Mouse (Mus musculus) erythroblast, embryonic 14.5 days (primary cell): ENCODE measurements around the gene Aldh3b3. TPM values are rescaled to one million over a fixed set of nuclear protein-coding genes. Genes with fewer than 3 reads are reported as not detected.

ENCODE experiments used
- H3K27me3 ChIP-seq: 2 replicates; pipeline ENCODE4 v1.6.1; 2012; ENCODE audit warnings: inconsistent platforms; ENCODE audit not compliant: control insufficient read depth
- H3K36me3 ChIP-seq: 2 replicates; pipeline ENCODE4 v1.6.1; 2012; ENCODE audit warnings: mild to moderate bottlenecking, inconsistent platforms; ENCODE audit not compliant: control insufficient read depth
- H3K4me1 ChIP-seq: 2 replicates; pipeline ENCODE4 v1.6.1; 2012; ENCODE audit warnings: inconsistent platforms; ENCODE audit not compliant: control insufficient read depth
- H3K4me3 ChIP-seq: replicated peaks from 2 replicates; pipeline ENCODE3; 2012; ENCODE audit warnings: moderate library complexity, mild to moderate bottlenecking, inconsistent platforms
- H3K9me3 ChIP-seq: 2 replicates; pipeline ENCODE4 v1.6.1; 2012; ENCODE audit warnings: low read length, inconsistent platforms, mixed read lengths; ENCODE audit not compliant: control insufficient read depth
- GATA1 ChIP-seq: IDR thresholded peaks from 2 replicates; pipeline ENCODE4 v1.6.1; 2012; ENCODE audit warnings: low read length, inconsistent platforms, mixed read lengths
- TAL1 ChIP-seq: IDR thresholded peaks from 3 replicates; pipeline ENCODE4 v1.6.1; 2012; ENCODE audit warnings: low read length, inconsistent platforms, mixed read lengths
- polyA plus RNA-seq: library from polyadenylated mRNA; stranded (reverse); fragments of >175 nt; gene quantifications from 2 replicates; pipeline ENCODE4 v1.2.3, GENCODE M21; 2012

The Aldh3b3 gene
- 0.01 TPM in 1 of 2 replicates, not detected in the other for polyA plus RNA-seq

DNA sequence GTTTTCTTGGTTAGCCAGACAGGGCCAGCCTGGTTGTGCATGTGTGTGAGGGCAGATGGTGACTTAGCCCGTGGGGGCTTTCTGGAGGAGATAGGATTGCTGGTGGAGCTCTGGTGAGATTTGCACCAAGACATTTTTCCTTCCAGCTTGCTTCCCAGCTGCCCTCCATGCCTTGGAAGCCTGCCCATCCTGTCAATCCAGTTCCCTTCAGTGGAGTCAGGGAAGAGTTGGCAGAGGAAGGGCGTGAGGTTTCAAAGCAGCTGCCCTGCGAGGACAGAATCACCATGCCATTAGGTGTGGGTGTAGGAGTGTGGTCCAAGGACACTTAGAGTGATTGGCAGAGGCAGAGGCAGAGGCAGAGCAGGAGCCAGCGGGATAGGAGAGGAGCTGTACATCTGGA, at the start of gene Aldh3b3:
Aldh3b3 (plus strand) TSS at position 176 of the 400 bp plus-strand sequence.
- Histone ChIP-seq H3K36me3 (no peaks in the 10 kb centered on the region), H3K9me3 (no peaks in the 10 kb centered on the region), H3K27me3 (peaks cover 3% of the 10 kb centered on the region), H3K4me1 (no peaks in the 10 kb centered on the region), H3K4me3 (no peak within 1 kb of the TSS)
- TF ChIP-seq TAL1 (no peak), GATA1 (no peak)

DNA sequence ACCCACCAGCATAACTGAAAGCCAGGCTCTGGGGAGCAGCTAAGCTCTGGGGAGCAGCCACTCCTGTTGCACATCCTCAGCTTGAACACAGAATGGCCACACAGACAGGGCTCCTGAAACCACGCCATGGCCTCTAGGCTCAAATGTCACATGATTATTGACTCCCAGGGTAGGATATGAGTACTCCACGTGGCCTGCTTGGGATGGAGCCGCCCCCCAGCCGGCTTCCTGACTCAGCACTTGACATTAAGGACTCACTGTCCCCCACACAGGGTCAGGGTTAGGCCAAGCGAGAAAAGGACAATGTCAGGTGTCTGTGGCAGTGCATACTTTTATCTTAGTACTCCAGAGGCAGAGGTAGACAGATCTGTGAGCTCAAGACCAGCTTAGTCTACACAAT, 48.2 kb upstream of the Aldh3b3 start:
- H3K4me3 ChIP-seq = no peak overlapping the region
- no peaks in the 10 kb centered on the region for H3K27me3 ChIP-seq
- no peaks in the 10 kb centered on the region for H3K9me3 ChIP-seq
- peaks cover 63% of the 10 kb centered on the region for H3K4me1 ChIP-seq
- TF ChIP-seq GATA1 = no peak
- no peak for TF ChIP-seq TAL1
- peaks cover 44% of the 10 kb centered on the region for H3K36me3 ChIP-seq

DNA sequence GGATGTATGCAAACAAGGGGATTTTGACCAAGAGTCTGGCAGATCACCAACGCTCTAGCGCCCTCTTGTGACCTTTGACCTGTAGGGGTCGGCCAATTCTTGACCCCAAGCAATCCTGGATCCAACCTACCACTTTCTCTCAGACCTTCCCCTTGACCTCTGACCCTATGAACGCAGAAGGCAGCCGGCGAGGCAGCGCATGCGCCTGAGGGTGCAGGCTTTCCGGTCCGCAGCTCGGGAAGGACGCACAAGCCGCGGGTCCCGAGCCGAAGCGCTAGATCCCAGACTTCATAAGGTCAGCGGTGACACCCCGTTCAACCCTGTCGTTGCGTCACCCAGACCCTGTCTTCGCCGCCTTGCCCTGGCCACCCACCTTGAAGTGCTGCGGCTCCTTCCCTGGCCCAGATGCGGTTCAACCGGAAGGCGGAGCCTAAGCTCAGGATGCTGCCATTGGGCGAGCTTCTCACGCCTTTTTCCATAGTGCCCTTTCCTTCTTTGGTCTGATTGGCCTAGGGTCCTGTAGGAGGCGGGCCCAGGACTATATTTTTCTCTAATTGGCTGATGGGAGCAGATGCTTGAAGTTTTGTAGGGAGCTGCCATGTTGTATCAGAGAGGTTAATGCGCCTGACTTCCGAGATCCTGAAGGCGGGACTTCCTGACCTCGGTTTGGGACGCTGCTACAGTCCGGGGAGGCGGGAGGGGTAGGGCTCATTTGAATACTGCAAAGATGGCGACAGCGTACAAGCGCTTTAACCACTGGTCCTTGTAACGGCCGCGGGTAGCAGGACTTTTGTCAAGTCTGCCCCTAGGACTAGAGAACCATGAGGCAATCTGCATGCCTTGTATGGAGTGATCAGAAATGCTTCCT, 45.9 kb upstream of the Aldh3b3 start, which contains the start of gene Ndufs8:
Ndufs8 (minus strand) TSS at position 438 of the 868 bp plus-strand sequence.
- TF ChIP-seq TAL1 = no peak
- no peak for TF ChIP-seq GATA1
- Histone ChIP-seq H3K36me3 (peaks cover 41% of the 10 kb centered on the region), H3K27me3 (no peaks in the 10 kb centered on the region), H3K4me1 (peaks cover 41% of the 10 kb centered on the region), H3K4me3 (peak within 1 kb of the TSS; percentile 76), H3K9me3 (no peaks in the 10 kb centered on the region)

DNA sequence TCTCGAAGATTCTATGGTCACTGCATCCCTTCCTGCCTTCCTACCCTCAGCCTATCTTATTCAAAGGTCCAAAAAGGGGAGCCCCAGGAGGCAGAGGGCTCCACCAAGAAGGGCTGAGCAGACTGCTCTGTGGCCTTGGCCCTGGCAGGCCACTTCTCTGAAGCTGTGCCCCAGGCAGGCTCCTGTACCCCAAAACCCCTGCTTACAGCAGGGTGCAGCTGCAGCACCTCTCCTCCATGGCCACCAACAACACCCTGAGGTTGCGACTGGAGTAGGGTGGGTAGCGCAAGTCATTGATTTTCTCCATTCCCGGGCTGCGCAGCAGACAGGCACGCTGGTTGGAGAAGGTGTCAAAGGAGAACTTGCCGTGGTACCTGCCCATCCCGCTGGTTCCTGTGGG, 44.8 kb upstream of the Aldh3b3 start:
- peak overlapping the region; percentile 76 for H3K4me3 ChIP-seq
- TF ChIP-seq TAL1 (no peak), GATA1 (no peak)
- H3K4me1 ChIP-seq = peaks cover 37% of the 10 kb centered on the region
- no peaks in the 10 kb centered on the region for H3K27me3 ChIP-seq
- H3K9me3 ChIP-seq = no peaks in the 10 kb centered on the region
- H3K36me3 ChIP-seq = peaks cover 30% of the 10 kb centered on the region

DNA sequence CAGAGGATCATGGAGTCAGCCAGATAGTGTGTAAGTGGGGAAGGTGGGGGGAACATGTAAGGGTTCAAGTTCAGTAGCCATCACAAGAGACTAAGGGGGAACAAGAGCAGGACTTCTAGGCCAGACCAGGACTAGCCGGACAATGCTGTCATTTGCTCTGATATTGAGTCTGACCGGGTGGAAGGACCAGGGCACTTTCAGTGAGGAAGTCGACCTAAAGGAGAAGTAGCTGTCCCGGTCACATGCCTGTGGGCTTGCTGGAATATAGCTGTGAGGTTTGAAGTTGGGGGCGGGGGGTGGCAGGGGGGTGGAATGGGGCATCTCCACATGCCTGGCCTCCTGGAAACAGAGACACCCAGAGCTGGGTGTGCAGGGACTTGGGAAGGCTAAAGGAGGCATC, 43.9 kb upstream of the Aldh3b3 start:
- TF ChIP-seq GATA1 = no peak
- no peak for TF ChIP-seq TAL1
- Histone ChIP-seq H3K27me3 (no peaks in the 10 kb centered on the region), H3K4me3 (no peak overlapping the region), H3K36me3 (peaks cover 22% of the 10 kb centered on the region), H3K4me1 (peaks cover 37% of the 10 kb centered on the region), H3K9me3 (no peaks in the 10 kb centered on the region)

DNA sequence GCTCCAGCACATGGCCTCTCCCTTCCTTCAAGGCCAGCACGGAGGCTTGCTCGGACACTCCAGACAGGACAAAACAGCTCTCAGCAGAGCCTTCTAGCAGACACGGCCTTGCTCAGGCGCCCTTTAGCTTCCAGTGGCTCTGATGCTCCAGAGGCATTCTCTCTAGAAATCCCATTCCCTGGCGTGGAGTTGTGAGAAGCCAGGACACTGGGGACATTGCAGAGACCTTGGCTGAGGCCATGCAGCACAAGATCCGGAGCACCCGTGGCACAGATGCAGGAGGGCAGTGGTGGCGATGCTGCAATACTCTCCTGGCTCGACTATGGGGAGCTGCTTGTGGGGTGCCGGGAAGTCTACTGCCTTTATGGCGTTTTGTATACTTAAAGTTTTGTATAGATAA, 41.7 kb upstream of the Aldh3b3 start:
- Histone ChIP-seq H3K4me3 (no peak overlapping the region), H3K27me3 (no peaks in the 10 kb centered on the region), H3K36me3 (no peaks in the 10 kb centered on the region), H3K4me1 (peaks cover 30% of the 10 kb centered on the region), H3K9me3 (no peaks in the 10 kb centered on the region)
- TF ChIP-seq GATA1 (no peak), TAL1 (no peak)

DNA sequence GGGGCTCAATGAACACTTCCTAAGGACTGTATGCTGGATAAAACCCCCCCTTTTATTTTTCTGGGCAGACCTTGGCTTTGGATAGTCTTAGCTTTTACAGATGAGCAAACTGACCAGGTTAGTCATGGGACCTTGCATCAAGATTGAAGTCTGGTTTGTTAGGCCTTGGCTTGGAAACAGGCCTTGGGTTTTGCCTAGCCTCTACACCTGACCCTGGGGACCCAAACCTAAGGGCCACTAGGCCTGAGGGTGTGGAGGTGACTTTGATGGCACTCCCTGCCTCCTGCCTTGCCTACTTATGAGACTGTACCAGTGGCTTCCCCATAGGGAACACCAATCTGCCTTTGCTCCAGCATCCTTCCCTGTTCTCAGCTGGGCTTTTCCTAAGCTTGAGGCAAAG, 38.5 kb upstream of the Aldh3b3 start:
- Histone ChIP-seq H3K9me3 (no peaks in the 10 kb centered on the region), H3K4me1 (peaks cover 9% of the 10 kb centered on the region), H3K27me3 (no peaks in the 10 kb centered on the region), H3K36me3 (no peaks in the 10 kb centered on the region), H3K4me3 (no peak overlapping the region)
- TF ChIP-seq TAL1 (no peak), GATA1 (no peak)

DNA sequence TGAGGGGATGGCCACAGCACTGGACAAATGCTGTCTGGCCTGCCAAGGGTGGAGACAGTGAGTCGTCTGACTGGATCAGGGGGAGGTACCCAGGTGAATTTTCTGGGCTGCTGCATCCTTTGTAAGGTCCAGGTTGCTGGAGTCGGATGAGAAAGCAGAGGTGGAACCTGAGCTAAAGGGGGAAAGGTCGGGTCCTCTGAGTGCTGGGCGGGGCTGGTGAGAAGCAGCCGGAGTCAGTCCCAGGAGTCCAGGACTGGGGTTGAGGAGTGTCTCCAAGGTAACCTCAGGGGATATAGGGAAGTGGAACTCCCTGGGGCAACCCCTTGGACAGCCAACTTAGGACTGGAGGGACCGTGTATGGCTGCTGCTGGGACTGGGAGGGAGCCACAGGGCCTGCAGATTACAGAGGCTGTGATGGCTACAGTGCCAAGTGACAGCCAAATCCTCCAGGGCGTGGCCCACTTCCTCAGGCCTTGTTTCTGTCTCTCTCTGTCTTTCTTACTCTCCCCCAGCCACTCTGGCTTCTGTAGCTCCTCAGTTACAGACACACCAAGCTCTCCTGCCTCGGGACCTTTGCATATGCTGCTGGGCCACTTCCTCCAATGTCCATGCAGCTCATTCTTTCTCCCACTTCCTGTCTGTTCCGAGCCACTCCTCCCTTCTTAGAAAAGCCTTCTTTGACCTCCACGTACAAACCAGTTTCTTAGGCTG, 35.6 kb upstream of the Aldh3b3 start:
- Histone ChIP-seq H3K4me3 (no peak overlapping the region), H3K27me3 (no peaks in the 10 kb centered on the region), H3K4me1 (peaks cover 11% of the 10 kb centered on the region), H3K36me3 (no peaks in the 10 kb centered on the region), H3K9me3 (no peaks in the 10 kb centered on the region)
- no peak for TF ChIP-seq GATA1
- no peak for TF ChIP-seq TAL1

DNA sequence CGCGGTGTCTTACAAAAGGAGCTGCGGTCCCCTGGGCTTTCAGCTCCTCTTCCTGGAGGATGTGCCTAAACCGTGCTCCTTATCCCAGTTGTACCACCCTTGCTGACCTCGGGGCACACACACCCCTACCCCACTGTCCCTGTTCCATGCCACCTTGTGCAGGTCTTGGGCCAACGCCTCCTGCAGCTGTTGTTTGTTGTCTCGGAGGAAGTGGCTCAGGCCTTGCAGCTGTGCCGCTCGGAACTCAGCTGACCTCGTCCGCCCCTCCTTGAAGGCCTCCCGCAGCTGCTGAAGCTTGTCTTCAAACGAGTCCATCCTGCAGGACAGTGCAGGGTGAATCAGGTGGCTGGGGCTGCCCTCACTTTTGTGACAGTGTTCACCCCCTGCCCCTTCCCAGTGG, 34.9 kb upstream of the Aldh3b3 start:
- peaks cover 11% of the 10 kb centered on the region for H3K4me1 ChIP-seq
- H3K4me3 ChIP-seq = no peak overlapping the region
- TF ChIP-seq TAL1 = no peak
- no peak for TF ChIP-seq GATA1
- H3K27me3 ChIP-seq = no peaks in the 10 kb centered on the region; the same call in 1 of the 2 replicates
- no peaks in the 10 kb centered on the region for H3K9me3 ChIP-seq
- H3K36me3 ChIP-seq = no peaks in the 10 kb centered on the region
